9 mouse cellular contexts compared by ENCODE assay signal in the genomic region with DNA sequence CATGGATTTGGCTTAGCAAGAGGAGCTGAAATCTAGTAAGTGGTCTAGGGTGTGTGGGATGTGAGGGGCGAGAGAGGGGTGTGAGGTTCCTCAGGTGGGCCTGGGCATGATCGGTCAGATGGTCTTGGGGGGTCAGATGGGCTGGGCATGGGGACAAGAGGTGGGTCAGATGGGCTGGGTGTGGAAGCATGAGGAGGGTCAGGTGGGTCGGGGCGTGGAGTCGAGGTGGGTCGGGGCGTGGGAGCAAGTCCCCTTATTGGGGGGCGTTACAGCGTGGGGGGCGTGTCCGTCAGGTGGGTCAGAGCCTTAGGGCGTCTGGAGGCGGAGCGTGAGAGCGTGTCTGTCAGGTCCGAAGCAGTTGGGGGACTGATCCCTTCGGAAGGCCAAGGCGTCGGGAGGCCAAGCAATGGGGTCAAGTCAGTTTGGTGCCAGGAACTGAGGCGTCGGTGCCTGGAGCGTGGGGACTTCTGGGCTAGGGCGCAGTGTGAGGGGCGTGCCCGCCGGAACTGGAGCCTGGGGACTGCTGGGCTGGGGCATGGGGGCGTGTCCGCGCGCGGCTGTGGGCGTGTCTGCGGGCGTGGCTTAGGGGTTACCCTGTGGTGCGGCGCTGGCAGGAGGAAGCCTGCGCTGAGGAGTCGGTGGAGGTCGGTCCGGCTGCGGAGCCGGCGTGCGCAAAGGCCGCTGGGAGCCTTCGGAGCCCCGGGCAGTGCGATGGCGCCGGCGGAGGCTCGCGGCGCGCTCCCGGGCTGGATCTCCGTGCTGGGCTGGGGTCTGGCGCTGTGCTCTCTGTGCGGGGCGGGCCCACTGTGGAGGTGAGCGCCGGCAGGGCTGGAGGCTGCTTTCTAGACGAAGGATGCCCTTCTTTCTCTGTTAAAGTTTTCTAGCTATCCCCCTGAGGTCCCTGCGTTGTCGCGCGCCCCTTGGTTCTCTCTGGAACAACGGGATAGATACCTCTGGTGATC. TPM values are rescaled to one million over a fixed set of nuclear protein-coding genes. Genes with fewer than 3 reads are reported as not detected.
DNase-seq lines count a peak whose midpoint lies in the region; ATAC-seq lines count a peak whose summit lies in the region.
"Not testable (repeated sequence)": the region's sequence is repeated elsewhere in the genome, so short reads cannot be mapped to it uniquely, and the experiment has no call there.
"Had no signal": no experiment of that assay in that cellular context is flagged by ENCODE, and none has a peak within 500 bp of the region (broad histone marks: within the 10 kb centered on the region; RNA-seq: fewer than 3 reads in every experiment).

A gene (plus strand): TSS at position 618 of the 962 bp plus-strand sequence.

- intact Hi-C loops in gastrocnemius, postnatal 36 days (cut with DNase I) = not testable (repeated sequence)

- H3K36me3 ChIP-seq in macrophage (ENCODE audit: inconsistent target) = not testable (repeated sequence)

- H3K27ac ChIP-seq in macrophage = 0 out of 2 replicates have a peak within 1 kb of the TSS, but pooled peaks have one; percentile 28

- DNase-seq in adipocyte (ENCODE audit: low spot score) = peak; percentile 12
- DNase-seq in embryo, embryonic 11 days = peak; percentile 39
- DNase-seq in gastrocnemius, postnatal 36 days = peak; percentile 36 to 66
- peak; percentile 70 for DNase-seq in left cerebral cortex, adult 9 months (ENCODE audit: low spot score in 2 of 2)
- peak; percentile 57 for DNase-seq in retina, postnatal 1 day
- DNase-seq in thymus, postnatal 4 days = peak; percentile 78

- peak; percentile 93 for ATAC-seq in inflammation-experienced regulatory T-cells, adult 6 months

- 0% methylated on average over 2 of the region's 68 CpGs for WGBS in macrophage (ENCODE audit: missing documents)

- peak within 1 kb of the TSS; percentile 44 for H3K4me3 ChIP-seq in macrophage (ENCODE audit: inconsistent target)

- not testable (repeated sequence) for H3K79me2 ChIP-seq in macrophage (ENCODE audit: inconsistent target)

RNA-seq across cellular contexts. Expression of the gene that starts here (rescaled TPM):
- not detected for total RNA-seq in gastrocnemius, postnatal 36 days (2021)
- polyA plus RNA-seq in inflammation-experienced regulatory T-cells, adult 6 months (2017; shearing (Covaris generic)) = under 1 TPM in 1 of 3 experiments, not detected in 2; 0.44 TPM
- 1 to 10 TPM in 7 of 26 experiments, under 1 TPM in 13, not detected in 6; 0.29 to 1.7 (median 0.89) TPM for total RNA-seq in macrophage (2018; cell fraction: chromatin; rRNA removed)
- total RNA-seq in macrophage (2018; cell fraction: cytosol; rRNA removed) = under 1 TPM in 9 of 26 experiments, not detected in 17; 0.06 to 0.24 (median 0.09) TPM
- total RNA-seq in macrophage (2018; cell fraction: nucleus; rRNA removed) = 1 to 10 TPM in 8 of 26 experiments, under 1 TPM in 9, not detected in 9; 0.40 to 5.4 (median 0.84) TPM
- 0.22 TPM in 1 of 3 replicates, not detected in the others for polyA plus RNA-seq in macrophage (2018)
- total RNA-seq: layer of hippocampus, postnatal 25 days had no signal

Comparison
In these comparisons a context has a peak if more than half of its experiments do, and no peak if none do; other contexts are left out.
1. Peak in every context shown above with its lines: DNase-seq, ATAC-seq, H3K4me3 ChIP-seq and H3K27ac ChIP-seq.
2. Peak in DNase-seq in gastrocnemius, postnatal 36 days; RNA of the gene not detected or under 1 TPM.
3. Peak in ATAC-seq in inflammation-experienced regulatory T-cells, adult 6 months; RNA of the gene not detected or under 1 TPM.
4. DNase-seq: peak in every context shown above with its lines; median percentile 78 in thymus, postnatal 4 days; 70 in left cerebral cortex, adult 9 months; 57 in retina, postnatal 1 day; 51 in gastrocnemius, postnatal 36 days; 39 in embryo, embryonic 11 days; 12 in adipocyte.